Mouse (Mus musculus) layer of hippocampus, postnatal 25 days (tissue): Measurements from ENCODE around the gene 2310011J03Rik. TPM values are rescaled to one million over a fixed set of nuclear protein-coding genes. Genes with fewer than 3 reads are reported as not detected.
A peak's percentile ranks its signal among the peaks of the same experiment; 100 is the strongest.
"Not testable (repeated sequence)": the region's sequence is repeated elsewhere in the genome, so short reads cannot be mapped to it uniquely, and the experiment has no call there.

Source experiments
- DNase-seq, 2 experiments: peaks; one replicate each; pipeline ENCODE4 v3.0.0; 2022; ENCODE audit warnings: mixed read lengths in 2 of 2, low spot score in 1 of 2; ENCODE audit errors: extremely low spot score in 1 of 2
- total RNA-seq, 2 experiments: library from RNA; stranded (reverse); gene quantifications; 2 replicates each; pipeline ENCODE4 v1.2.3; 2021

2310011J03Rik gene
- 10 to 100 TPM; 20.7 to 26.3 TPM for total RNA-seq

GRCm38 (mm10) chr10:80320340-80320760, at the start of gene 2310011J03Rik:
Gene 2310011J03Rik, minus strand, starts transcription at chr10:80320537.
- peak; percentile 81 to 85 for DNase-seq

- no peak for DNase-seq
Measured at GRCm38 (mm10) chr10:80368392-80368791, 48.1 kb upstream of the 2310011J03Rik start.

GRCm38 (mm10) chr10:80367954-80368353, 47.6 kb upstream of the 2310011J03Rik start:
- DNase-seq: no peak

- no peak for DNase-seq
Measured at GRCm38 (mm10) chr10:80365736-80366135, 45.4 kb upstream of the 2310011J03Rik start.

DNA sequence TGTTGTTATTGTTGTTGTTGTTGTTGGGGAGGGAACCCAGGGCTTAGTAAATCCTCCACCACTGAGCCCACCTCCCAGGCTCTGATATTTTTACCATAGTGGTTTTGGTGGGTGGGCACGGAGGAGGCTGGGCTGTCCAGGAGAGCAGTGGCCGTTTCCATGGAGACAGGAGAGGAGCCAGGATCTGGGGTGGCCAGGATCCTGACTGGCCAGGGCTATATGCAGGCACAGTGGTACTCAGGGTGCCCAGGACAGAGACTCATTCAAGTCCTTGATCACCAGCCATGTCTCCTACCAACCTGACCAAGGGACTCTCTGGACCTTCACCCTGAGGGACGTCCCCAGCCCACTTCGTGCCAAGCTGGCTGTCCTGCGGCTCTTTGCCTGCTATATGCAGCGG, 43.4 kb upstream of the 2310011J03Rik start:
- DNase-seq: no peak

GRCm38 (mm10) chr10:80357994-80358639, 37.8 kb upstream of the 2310011J03Rik start:
- DNase-seq: no peak

GRCm38 (mm10) chr10:80357336-80357735, 37.0 kb upstream of the 2310011J03Rik start:
- no peak for DNase-seq

DNA sequence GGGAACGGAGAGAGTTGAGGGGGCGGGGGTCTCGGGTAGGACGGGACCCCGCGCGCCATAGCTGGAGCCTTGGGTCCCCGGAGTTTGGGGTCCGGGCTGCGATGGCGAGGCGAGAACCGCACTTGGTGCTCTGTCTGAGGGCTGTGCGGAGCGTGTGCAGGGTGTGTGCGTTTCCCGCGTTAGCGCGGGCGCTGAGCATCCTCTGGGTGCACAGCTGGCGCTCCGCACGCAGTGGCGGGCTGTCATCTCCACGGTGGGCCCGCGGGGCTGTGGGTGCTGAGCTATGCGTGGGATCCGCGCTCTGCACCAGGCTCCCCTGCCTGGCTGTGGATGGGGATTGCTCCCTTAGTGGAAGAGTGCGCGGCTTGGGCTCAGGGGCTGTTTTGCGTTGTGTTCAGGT, 36.4 kb upstream of the 2310011J03Rik start:
- DNase-seq: no peak

DNA sequence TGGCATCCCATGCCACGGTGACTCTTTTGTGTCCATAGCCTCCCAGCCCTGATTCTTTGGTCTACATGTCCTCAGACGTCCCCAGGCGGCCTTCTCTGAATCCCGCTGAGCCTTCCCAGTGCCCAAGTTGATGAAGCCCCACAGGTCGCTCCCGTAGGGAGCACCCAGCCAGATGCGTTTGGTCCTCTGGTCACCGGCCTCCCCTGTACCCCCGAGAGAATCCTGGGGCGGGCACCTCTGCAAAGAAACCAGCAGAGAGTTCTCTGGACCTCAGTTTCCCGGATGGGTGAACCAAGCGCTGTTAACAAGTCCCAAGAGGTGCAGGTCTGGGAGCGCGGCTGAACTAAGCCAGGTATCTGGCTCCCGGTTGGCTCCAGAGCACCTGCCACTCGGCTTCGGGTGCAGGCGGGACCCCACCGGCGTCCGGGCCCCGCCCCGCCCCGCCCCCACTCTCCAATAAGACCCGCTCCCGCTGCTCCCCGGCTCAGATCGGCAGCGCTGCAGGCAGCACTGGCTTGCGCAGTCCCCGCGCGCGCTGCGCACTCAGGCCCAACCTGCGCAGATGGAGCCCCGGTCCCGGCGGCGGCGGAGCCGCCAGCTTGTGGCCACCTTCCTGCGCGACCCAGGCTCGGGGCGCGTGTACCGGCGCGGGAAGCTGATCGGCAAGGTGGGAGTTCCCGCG, 35.8 kb upstream of the 2310011J03Rik start, which contains the start of gene Plk5:
Gene Plk5, plus strand, starts transcription at position 459 of the 682 bp plus-strand sequence.
- no peak for DNase-seq

DNA sequence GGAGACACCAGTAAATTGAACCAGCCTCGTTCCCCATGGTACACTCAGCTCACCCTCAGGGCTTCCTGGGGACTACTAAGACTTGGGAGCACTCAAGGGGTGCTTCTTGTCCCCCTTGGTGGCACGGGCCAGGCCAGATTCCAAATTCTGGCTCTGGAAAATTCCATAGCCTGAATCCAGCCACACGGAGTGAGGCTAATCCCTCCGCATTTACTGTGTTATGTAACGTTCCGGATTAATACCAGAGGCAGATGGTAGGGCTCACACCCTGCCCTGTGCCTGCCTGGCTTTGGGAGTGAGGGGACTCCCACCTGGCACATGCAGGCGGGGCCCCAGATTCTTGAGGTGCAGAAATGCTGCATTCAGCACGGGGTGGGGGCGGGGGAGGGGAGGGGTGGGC, 35.1 kb upstream of the 2310011J03Rik start:
- no peak for DNase-seq

GRCm38 (mm10) chr10:80352727-80353126, 32.4 kb upstream of the 2310011J03Rik start:
- no peak for DNase-seq

- DNase-seq: no peak
Measured at GRCm38 (mm10) chr10:80351896-80352295, 31.6 kb upstream of the 2310011J03Rik start.

GRCm38 (mm10) chr10:80350292-80350691, 30.0 kb upstream of the 2310011J03Rik start:
- peak; percentile 83 to 97 for DNase-seq

DNA sequence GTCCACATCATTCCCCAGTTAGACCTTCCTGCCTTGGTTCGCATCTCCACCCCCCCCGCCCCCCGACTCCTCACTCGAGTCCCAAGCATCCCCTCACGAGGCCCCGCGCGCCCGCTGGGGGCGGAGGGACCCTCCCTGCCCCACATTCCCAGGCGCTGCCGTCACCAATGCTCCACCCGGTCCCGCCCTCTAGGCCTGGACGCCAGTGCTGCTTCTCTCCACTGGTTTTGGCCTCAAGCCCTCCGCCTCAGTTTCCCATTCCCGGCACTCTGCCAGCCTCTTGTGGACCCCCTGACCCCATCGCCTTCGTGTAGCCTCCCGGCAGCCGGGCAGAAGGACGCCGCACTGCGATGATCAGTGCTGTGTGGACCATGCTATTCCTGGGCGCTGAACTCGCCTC, 28.6 kb upstream of the 2310011J03Rik start:
- DNase-seq: no peak

GRCm38 (mm10) chr10:80348244-80348781, 28.0 kb upstream of the 2310011J03Rik start, which contains the start of gene Adamtsl5:
Gene Adamtsl5, minus strand, starts transcription at chr10:80348412.
- DNase-seq: no peak

GRCm38 (mm10) chr10:80347514-80347967, 27.2 kb upstream of the 2310011J03Rik start:
- no peak for DNase-seq

- DNase-seq: not testable (repeated sequence)
Measured at GRCm38 (mm10) chr10:80345929-80346328, 25.6 kb upstream of the 2310011J03Rik start.

GRCm38 (mm10) chr10:80345122-80345521, 24.8 kb upstream of the 2310011J03Rik start:
- DNase-seq: no peak

- no peak for DNase-seq
Measured at GRCm38 (mm10) chr10:80344131-80344661, 23.9 kb upstream of the 2310011J03Rik start.

DNA sequence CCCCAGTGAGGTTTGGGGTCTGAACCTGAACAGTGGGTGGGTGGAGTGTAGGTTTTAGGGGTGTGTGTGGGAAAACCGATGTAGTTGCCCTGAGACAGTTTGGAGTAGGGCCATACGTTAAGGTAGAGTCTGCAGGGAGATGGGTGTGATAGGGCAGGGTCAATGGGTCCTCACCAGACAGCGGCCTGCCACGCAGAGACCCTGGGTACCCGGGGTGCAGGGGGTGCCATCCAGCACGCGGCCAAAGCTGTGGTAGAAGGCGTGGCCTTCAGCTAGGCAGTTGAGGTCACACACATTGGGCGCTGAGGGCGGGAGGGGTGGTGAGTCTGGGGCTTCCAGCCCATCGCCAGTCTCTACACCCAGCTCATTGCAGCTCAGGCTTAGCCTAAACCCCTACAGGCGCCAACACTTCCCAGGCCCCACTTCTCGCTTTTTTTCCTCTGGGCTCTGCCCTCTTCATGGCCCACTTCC, 23.1 kb upstream of the 2310011J03Rik start:
- no peak for DNase-seq
